Mouse (Mus musculus): ENCODE results near the gene Ank2.

- TF ChIP-seq POLR2A (IDR thresholded peaks at IDR 0.05; ENCODE audit: low read depth, low read length), result no peak
- TF ChIP-seq CTCF (IDR thresholded peaks at IDR 0.05; ENCODE audit: extremely low read depth, insufficient read length, insufficient replicate concordance, low read depth, low read length), result no peak
Observed at GRCm38 (mm10) chr3:127086834-127087506, 412.2 kb downstream of the Ank2 start.

Data from small intestine, adult 2 months (tissue).